Comparison of ENCODE assay signal across 9 mouse cellular contexts in genomic region chr7:100684538-100684937, GRCm38 (mm10). TPM values are rescaled to one million over a fixed set of nuclear protein-coding genes. Genes with fewer than 3 reads are reported as not detected.
DNase-seq lines count a peak whose midpoint lies in the region; ATAC-seq and TF ChIP-seq lines count a peak whose summit lies in the region.
"Had no signal": no experiment of that assay in that cellular context is flagged by ENCODE, and none has a peak within 500 bp of the region (broad histone marks: within the 10 kb centered on the region; RNA-seq: fewer than 3 reads in every experiment).

No protein-coding gene starts in this region.

- no peaks in the 10 kb centered on the region for H3K36me3 ChIP-seq in hindbrain, embryonic 14.5 days (replicated peaks; ENCODE audit: control insufficient read depth, insufficient read depth)
- no peaks in the 10 kb centered on the region for H3K36me3 ChIP-seq in hindbrain, embryonic 12.5 days
- H3K36me3 ChIP-seq in G1E (replicated peaks), result peaks cover 19% of the 10 kb centered on the region
- H3K36me3 ChIP-seq in heart, embryonic 10.5 days, result no peaks in the 10 kb centered on the region
- H3K36me3 ChIP-seq: midbrain, embryonic 12.5 days had no signal

- H3K9me3 ChIP-seq in hindbrain, embryonic 14.5 days (ENCODE audit: control insufficient read depth, low read length), result no peaks in the 10 kb centered on the region
- H3K9me3 ChIP-seq in hindbrain, embryonic 12.5 days (replicated peaks), result no peaks in the 10 kb centered on the region
- H3K9me3 ChIP-seq in G1E (replicated peaks), result no peaks in the 10 kb centered on the region
- H3K9me3 ChIP-seq in heart, embryonic 10.5 days, result no peaks in the 10 kb centered on the region
- H3K9me3 ChIP-seq: midbrain, embryonic 12.5 days had no signal

- H3K27ac ChIP-seq in hindbrain, embryonic 14.5 days, result no peak overlapping the region
- H3K27ac ChIP-seq in hindbrain, embryonic 12.5 days, result no peak overlapping the region
- H3K27ac ChIP-seq in heart, embryonic 10.5 days, result no peak overlapping the region
- H3K27ac ChIP-seq: midbrain, embryonic 12.5 days had no signal

- WGBS in hindbrain, embryonic 14.5 days, result 59% methylated on average over 7 of the region's 7 CpGs
- 52% methylated on average over 7 of the region's 7 CpGs for WGBS in hindbrain, embryonic 12.5 days
- WGBS in heart, embryonic 10.5 days, result 46% methylated on average over 7 of the region's 7 CpGs

- peak; percentile 93 for TF ChIP-seq CTCF in G1E (IDR thresholded peaks at IDR 0.05; ENCODE audit: low read depth, low read length)

- no peak overlapping the region for H3K4me2 ChIP-seq in hindbrain, embryonic 14.5 days (replicated peaks)
- no peak overlapping the region for H3K4me2 ChIP-seq in hindbrain, embryonic 12.5 days (replicated peaks)
- H3K4me2 ChIP-seq: midbrain, embryonic 12.5 days had no signal

- no peak overlapping the region for H3K9ac ChIP-seq in hindbrain, embryonic 14.5 days
- no peak overlapping the region for H3K9ac ChIP-seq in hindbrain, embryonic 12.5 days
- H3K9ac ChIP-seq: midbrain, embryonic 12.5 days had no signal

- no peaks in the 10 kb centered on the region for H3K4me1 ChIP-seq in hindbrain, embryonic 14.5 days (replicated peaks; ENCODE audit: control insufficient read depth, insufficient read depth, low read length)
- H3K4me1 ChIP-seq in hindbrain, embryonic 12.5 days, result 0 out of 2 replicates have a peak, but pooled peaks cover 2% of the 10 kb centered on the region
- H3K4me1 ChIP-seq in G1E (ENCODE audit: insufficient read depth, low read depth, low read length), result peaks cover 41% of the 10 kb centered on the region
- H3K4me1 ChIP-seq in heart, embryonic 10.5 days, result no peaks in the 10 kb centered on the region

- peak; percentile 86 for DNase-seq in hindbrain, embryonic 14.5 days (ENCODE audit: low spot score)
- peak; percentile 30 for DNase-seq in G1E (ENCODE audit: low spot score)
- peak; percentile 37 to 68 for DNase-seq in cerebellum, postnatal 25 days
- DNase-seq in heart, embryonic 10.5 days (ENCODE audit: low spot score), result peak; percentile 83
- DNase-seq in left cerebral cortex, postnatal 10 days (ENCODE audit: extremely low spot score in 1 of 2, low spot score in 2 of 2), result peak; percentile 53 to 67
- DNase-seq in testis, postnatal 14 days (ENCODE audit: low spot score), result peak; percentile 54

- intact Hi-C loops in left cerebral cortex, postnatal 10 days (cut with DNase I), result loop anchor here (5.0 to 10.0 kb wide), 3 partner anchors 37 to 180 kb away; partner anchors contain the start of gene Relt

- no peak overlapping the region for H3K4me3 ChIP-seq in hindbrain, embryonic 14.5 days (replicated peaks; ENCODE audit: low read length)
- no peak overlapping the region for H3K4me3 ChIP-seq in hindbrain, embryonic 12.5 days
- H3K4me3 ChIP-seq in G1E (ENCODE audit: low read depth, low read length), result no peak overlapping the region
- H3K4me3 ChIP-seq in heart, embryonic 10.5 days, result no peak overlapping the region
- H3K4me3 ChIP-seq: midbrain, embryonic 12.5 days had no signal

- H3K27me3 ChIP-seq in hindbrain, embryonic 14.5 days (ENCODE audit: control insufficient read depth, insufficient read depth, low read length), result no peaks in the 10 kb centered on the region
- no peaks in the 10 kb centered on the region for H3K27me3 ChIP-seq in hindbrain, embryonic 12.5 days
- H3K27me3 ChIP-seq in G1E (ENCODE audit: insufficient read depth, low read length), result no peaks in the 10 kb centered on the region
- no peaks in the 10 kb centered on the region for H3K27me3 ChIP-seq in heart, embryonic 10.5 days (ENCODE audit: insufficient read depth, poor library complexity, severe bottlenecking)
- H3K27me3 ChIP-seq: midbrain, embryonic 12.5 days had no signal

- no peak for ATAC-seq in hindbrain, embryonic 14.5 days (ENCODE audit: low FRiP score)
- no peak for ATAC-seq in hindbrain, embryonic 12.5 days (ENCODE audit: low FRiP score)
- ATAC-seq in G1E (ENCODE audit: extremely low read depth, insufficient number of reproducible peaks, low FRiP score, poor library complexity, severe bottlenecking), result peak; percentile 54
- ATAC-seq in megakaryocyte-erythroid progenitor cell, adult 5-6 weeks (replicated peaks; ENCODE audit: low FRiP score, low TSS enrichment, poor library complexity, severe bottlenecking), result peak; percentile 88

RNA-seq across cellular contexts. Expression of gene Fam168a, which starts 21.9 kb away (rescaled TPM):
- polyA plus RNA-seq in hindbrain, embryonic 14.5 days (2014; fragmentation: Nextera tagmentation; extraction: Ambion mirVana), result 117 and 124 TPM in 2 replicates
- 64.7 and 67.2 TPM in 2 replicates for polyA plus RNA-seq in hindbrain, embryonic 12.5 days (2016; fragmentation: Nextera tagmentation; extraction: Ambion mirVana)
- total RNA-seq in G1E (2014; fragmentation: Nextera tagmentation) (63.6 and 88.2 TPM in 2 replicates), G1E (2017) (14.8 and 16.3 TPM in 2 replicates)
- polyA plus RNA-seq in G1E (2012), result 49.3 and 51.9 TPM in 2 replicates
- 29.4 and 35.4 TPM in 2 replicates for polyA plus RNA-seq in heart, embryonic 10.5 days (2016; fragmentation: Nextera tagmentation; extraction: Ambion mirVana)
- total RNA-seq in left cerebral cortex, postnatal 10 days (2021), result 100 to 1,000 TPM; 267 to 276 TPM
- 26.9 and 35.9 TPM in 2 replicates for total RNA-seq in megakaryocyte-erythroid progenitor cell, adult 5-6 weeks (2014; fragmentation: Nextera tagmentation)
- 7.3 and 7.7 TPM in 2 replicates for total RNA-seq in megakaryocyte-erythroid progenitor cell, adult 5-6 weeks (2017)

RNA-seq across cellular contexts. Expression of gene Plekhb1, which starts 22.3 kb away (rescaled TPM):
- polyA plus RNA-seq in hindbrain, embryonic 14.5 days (2014; fragmentation: Nextera tagmentation; extraction: Ambion mirVana), result 18.7 and 20.9 TPM in 2 replicates
- 10.5 and 16.9 TPM in 2 replicates for polyA plus RNA-seq in hindbrain, embryonic 12.5 days (2016; fragmentation: Nextera tagmentation; extraction: Ambion mirVana)
- not detected in 2 replicates for total RNA-seq in G1E (2014; fragmentation: Nextera tagmentation)
- total RNA-seq in G1E (2017), result 0.41 TPM in 1 of 2 replicates, not detected in the other
- not detected in 2 replicates for polyA plus RNA-seq in G1E (2012)
- 1.6 and 2.4 TPM in 2 replicates for polyA plus RNA-seq in heart, embryonic 10.5 days (2016; fragmentation: Nextera tagmentation; extraction: Ambion mirVana)
- total RNA-seq in left cerebral cortex, postnatal 10 days (2021), result 10 to 100 TPM; 27.2 to 30.9 TPM
- total RNA-seq in megakaryocyte-erythroid progenitor cell, adult 5-6 weeks (2014; fragmentation: Nextera tagmentation), result not detected in 2 replicates
- 0.05 TPM in 1 of 2 replicates, not detected in the other for total RNA-seq in megakaryocyte-erythroid progenitor cell, adult 5-6 weeks (2017)

Comparison
In these comparisons a context has a peak if more than half of its experiments do, and no peak if none do; other contexts are left out.
1. ATAC-seq: peak in G1E (single experiment) and megakaryocyte-erythroid progenitor cell, adult 5-6 weeks (single experiment); none in hindbrain, embryonic 14.5 days (single experiment) and hindbrain, embryonic 12.5 days (single experiment).
2. DNase-seq: peak in every context shown above with its lines; median percentile 86 in hindbrain, embryonic 14.5 days; 83 in heart, embryonic 10.5 days; 60 in left cerebral cortex, postnatal 10 days; 54 in testis, postnatal 14 days; 52 in cerebellum, postnatal 25 days; 30 in G1E.